Mouse (Mus musculus): ENCODE measurements at regions not wholly inside any gene's neighbourhood (a gene's known extent, or its start where the extent isn't known, plus 50 kb on each side); places are given as distances from the start of the nearest gene placed in this dataset.

- no peak for DNase-seq (ENCODE audit: low spot score)
Observed at GRCm38 (mm10) chr10:17428315-17428714, 294.7 kb upstream of the Cited2 start.

- no peak for DNase-seq (ENCODE audit: low spot score)
Observed at GRCm38 (mm10) chr10:17431068-17431467, 291.9 kb upstream of the Cited2 start.

DNA sequence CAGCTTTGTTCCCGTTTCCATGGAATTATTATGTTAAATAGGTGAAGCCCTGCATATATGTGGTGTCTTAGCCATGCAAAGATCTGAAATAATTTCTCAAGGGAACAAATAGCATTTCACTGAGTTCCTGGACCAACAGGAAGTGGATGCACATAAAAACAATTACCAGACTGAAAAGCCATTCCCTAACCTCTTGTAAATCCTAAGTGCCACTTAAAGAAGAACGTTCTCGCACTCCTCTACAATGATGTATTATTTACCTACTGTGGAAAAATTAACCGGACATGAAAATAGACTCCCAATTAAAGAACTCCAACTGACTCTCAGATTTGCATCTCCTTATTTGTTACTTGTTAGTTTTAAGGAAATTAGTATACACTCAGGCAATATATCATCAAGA, 288.9 kb upstream of the Cited2 start:
- DNase-seq (ENCODE audit: low spot score) = no peak

- DNase-seq (ENCODE audit: low spot score) = no peak
Observed at GRCm38 (mm10) chr10:17450240-17450639, 272.8 kb upstream of the Cited2 start.

DNA sequence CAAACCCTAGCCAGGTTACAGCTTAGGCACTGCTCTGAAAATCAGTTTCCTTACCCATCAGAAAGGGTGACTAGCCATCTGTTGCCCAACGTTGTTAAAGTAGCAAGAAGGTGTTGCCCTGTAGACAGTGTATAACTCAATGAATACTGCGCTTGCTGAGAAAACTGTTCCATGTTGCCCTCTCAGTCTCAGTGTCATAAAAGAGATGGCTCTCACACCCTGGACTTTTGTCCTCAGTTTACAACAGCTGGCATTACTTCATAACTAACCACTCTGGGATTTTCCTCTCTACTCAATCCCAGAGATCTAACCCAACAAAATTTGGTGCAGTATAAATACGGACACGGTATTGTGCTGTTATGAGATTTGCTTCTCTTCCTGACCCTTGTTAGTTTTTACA, 252.1 kb upstream of the Cited2 start:
- DNase-seq (ENCODE audit: low spot score) = no peak

GRCm38 (mm10) chr10:17472536-17472935, 250.5 kb upstream of the Cited2 start:
- DNase-seq (ENCODE audit: low spot score) = no peak

GRCm38 (mm10) chr10:17475976-17476375, 247.0 kb upstream of the Cited2 start:
- no peak for DNase-seq (ENCODE audit: low spot score)

DNA sequence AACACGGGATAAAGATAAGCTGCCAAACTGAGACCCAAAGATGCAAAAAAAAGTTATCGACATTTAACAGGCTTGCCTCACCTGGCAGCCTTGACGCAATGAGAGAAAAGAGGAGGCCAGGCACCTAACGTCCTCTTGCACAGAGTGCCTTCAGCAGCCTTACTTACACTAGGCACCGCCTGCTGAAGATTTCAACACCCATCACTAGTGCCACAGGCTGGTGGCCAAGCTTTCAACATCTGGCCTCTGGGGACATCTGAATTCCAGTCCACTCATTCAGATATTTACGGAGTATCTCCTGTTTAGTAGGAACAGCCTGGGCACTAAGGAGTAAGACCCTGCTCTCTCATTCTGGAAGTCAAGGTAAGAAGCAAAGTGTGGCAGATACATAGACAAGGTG, 246.3 kb upstream of the Cited2 start:
- no peak for DNase-seq (ENCODE audit: low spot score)

GRCm38 (mm10) chr10:17478761-17479632, 244.0 kb upstream of the Cited2 start:
- no peak for DNase-seq (ENCODE audit: low spot score)

DNA sequence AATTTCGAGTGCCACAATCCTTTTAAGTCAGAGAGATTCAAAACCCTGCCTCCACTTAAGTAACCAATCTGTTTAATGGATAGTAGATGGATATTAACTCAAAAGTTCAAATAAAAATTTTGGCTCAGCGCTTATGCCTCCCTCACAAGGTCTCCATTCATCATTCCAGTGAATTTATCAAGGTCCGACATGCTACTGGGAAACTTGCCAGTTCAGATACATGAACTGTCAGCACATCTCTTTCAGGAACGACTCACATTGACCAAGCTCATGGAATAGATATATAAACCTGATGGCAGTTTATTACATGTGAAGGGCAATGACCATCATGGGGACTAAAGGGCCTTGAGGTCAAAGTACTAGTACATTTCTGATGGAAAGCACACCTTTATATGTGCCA, 240.3 kb upstream of the Cited2 start:
- no peak for DNase-seq (ENCODE audit: low spot score)

- DNase-seq (ENCODE audit: low spot score) = no peak
Observed at GRCm38 (mm10) chr10:17485049-17485449, 238.0 kb upstream of the Cited2 start.

GRCm38 (mm10) chr10:17485515-17485914, 237.5 kb upstream of the Cited2 start:
- no peak for DNase-seq (ENCODE audit: low spot score)

DNA sequence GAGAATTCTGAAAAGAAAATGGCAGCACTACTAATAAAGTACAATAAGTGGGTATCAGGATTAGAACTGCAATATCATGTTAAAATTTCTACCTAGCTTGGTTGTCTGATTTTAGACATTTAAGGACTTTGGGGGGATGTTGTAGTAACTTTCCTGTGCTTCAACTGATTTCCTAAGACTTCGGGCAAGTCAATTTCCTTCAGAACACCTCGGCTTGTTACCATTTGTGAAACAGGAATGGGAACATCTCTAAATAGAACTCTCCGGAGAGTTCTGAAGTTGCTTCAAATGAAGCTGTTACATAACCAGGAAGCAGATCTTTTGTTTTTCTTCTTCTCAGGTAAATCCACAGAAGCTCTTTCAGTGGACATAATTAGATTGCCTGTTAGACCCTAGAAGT, 237.0 kb upstream of the Cited2 start:
- no peak for DNase-seq (ENCODE audit: low spot score)

DNA sequence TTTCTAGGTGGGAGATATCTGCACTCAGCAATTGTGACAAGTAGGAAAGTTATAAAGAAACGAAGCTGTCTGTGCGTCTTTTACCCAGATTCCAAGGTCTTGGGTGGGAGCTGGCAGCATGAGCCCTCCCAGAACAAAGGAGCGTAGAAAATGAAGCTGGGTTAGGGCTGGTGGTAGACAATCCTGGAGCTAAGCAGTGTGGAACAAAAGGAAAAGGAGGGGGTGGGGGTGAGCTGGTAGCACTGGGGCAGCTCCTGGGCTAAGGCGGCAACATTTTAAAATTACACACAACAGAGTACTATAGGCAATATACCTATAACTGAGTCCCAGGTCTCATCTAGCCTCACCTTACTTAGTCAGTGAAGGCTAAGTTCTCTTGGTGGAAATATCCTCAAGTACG, 235.6 kb upstream of the Cited2 start:
- no peak for DNase-seq (ENCODE audit: low spot score)

DNA sequence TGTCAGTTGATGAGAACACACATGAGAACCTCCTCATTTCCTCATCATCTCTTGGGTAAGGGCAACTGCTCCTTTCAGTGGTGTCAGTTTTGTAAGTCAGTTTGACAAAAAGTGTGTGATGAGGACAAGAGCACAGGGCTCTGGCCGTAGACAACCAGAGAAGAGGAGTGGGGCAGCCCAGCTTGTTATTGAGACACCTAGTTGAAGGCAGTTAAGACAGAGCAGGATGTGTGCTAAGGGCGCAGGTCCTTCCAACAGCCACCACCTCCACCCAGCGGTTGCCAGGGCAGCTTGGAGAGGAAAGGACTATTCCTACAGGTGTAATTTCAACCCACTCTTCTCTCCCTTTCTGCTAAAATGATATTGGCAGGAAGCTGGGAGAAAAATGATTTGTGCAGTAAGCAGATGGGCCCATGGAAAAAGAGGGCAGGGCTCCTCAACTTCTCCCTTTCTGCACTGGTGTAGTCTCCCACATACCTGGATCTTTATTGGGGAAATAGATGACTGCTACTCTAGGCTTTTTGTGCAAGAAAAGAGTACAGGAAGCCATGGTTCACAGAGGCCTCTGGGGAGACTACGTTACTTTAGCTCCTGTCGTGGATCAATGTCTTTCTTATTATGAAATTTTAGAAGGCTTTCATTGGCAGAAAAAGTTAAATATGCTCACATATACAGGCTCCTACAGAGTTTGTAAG, 231.3 kb upstream of the Cited2 start:
- DNase-seq (ENCODE audit: low spot score) = no peak

GRCm38 (mm10) chr10:17493137-17493536, 229.9 kb upstream of the Cited2 start:
- DNase-seq (ENCODE audit: low spot score) = no peak

DNA sequence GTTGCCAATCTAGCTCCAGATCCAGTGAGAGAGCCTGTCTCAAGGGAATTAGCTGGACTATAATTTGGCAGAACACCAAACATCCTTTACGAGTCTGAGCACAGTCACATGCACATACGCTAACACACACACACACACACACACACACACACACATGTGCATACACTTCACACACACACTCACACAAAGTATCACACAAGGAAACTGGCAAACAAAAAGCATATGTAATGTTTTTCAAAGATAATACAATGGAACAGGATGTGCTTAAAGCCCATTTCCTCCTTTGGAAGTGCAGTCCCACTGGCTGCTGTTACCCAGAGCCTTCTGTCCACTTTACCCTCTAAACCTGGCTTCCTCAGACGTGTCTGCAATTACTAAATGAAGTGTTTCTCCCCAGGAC, 226.2 kb upstream of the Cited2 start:
- DNase-seq (ENCODE audit: low spot score) = no peak

DNA sequence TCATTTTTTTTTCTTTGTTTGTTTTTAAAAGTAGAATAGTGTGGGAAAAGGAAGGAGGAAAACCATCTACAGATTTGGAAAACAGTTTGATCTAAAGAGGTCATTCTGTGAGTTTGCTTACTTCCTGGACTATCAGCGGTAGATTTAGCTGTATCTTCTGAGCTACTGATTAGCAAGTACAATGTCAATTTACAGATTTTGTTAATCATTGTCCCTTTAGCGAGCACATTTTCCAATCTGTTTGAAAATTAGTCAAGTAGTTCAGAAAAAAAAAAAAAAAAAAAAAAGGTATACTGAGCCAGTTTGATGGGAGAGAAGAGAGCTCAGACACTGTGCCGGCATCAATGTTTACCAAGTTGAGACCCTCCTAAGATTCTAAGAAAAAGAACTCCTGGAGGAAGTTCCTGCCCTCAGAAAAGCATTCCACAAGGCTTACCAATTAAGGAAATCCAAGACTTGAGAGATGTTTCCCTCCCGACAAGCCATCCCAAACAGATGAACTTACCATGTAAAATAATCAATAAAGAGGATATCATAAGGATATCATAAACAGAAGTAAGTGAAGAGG, 212.3 kb upstream of the Cited2 start:
- no peak for DNase-seq (ENCODE audit: low spot score)

DNA sequence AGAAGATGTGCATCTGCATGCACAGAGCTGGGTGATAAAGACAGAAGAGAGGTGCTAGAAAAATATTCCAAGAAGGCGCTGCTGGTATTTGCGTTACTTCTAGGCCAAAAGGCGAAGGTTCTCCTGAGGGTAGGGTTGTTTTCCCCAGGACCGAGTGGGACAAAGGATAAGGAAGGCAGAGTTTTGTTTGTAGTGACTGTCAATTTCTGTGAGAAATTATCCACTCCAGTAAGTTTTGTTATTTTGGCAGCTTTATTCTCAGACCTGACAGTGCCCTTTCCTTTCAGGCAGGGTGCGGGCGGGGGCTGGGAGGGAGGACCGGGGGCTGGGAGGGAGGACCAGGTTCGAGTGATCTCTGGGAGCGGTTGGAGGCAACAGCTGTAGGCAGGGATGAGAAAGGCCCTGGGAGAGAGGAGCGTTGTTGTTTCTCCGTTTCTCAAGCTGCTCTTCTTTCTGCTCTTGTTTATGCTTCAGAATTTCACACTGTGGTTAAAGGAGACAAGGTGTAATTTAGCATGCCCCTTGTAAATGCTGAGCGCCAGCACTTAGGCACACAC, 211.2 kb upstream of the Cited2 start:
- DNase-seq (ENCODE audit: low spot score) = no peak

- no peak for DNase-seq (ENCODE audit: low spot score)
Observed at GRCm38 (mm10) chr10:17512487-17512886, 210.5 kb upstream of the Cited2 start.

GRCm38 (mm10) chr10:17513756-17514155, 209.3 kb upstream of the Cited2 start:
- no peak for DNase-seq (ENCODE audit: low spot score)

DNA sequence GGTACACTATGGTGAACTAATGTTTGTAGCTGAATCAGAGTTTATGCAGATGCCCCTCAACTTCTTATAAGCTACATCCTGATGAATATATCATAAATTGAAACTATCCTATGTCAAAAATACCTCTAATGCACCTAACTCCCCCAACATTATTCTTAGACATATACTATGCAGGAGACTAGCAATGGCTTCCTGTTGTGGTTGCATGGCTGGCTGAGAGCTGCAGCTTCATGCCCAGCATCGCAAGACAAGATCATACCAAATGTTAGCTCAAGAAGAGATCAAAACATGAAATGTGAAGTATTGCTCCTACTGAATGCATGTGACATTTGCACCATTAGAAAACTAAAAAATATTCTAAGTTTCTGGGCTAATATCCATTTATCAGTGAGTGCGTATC, 206.9 kb upstream of the Cited2 start:
- no peak for DNase-seq (ENCODE audit: low spot score)
